Mouse (Mus musculus) mouse embryonic stem cell (cell line): ENCODE measurements around the gene Ltbp3.

ENCODE experiments used
- in situ Hi-C, 2 experiments: fragments of 300-500 bp; cut with MboI; formaldehyde crosslinking; loops; 1 replicate in 1 of 2; 3 replicates in 1 of 2; pipeline ENCODE4 v1.14.3; 2019 to 2020; ENCODE audit warnings: low sequenced_read_pairs in 2 of 2, low pct_unique_long_range_greater_than_20kb in 1 of 2, mixed read lengths in 1 of 2; ENCODE audit not compliant: unreplicated experiment in 1 of 2

Gene Ltbp3

DNA sequence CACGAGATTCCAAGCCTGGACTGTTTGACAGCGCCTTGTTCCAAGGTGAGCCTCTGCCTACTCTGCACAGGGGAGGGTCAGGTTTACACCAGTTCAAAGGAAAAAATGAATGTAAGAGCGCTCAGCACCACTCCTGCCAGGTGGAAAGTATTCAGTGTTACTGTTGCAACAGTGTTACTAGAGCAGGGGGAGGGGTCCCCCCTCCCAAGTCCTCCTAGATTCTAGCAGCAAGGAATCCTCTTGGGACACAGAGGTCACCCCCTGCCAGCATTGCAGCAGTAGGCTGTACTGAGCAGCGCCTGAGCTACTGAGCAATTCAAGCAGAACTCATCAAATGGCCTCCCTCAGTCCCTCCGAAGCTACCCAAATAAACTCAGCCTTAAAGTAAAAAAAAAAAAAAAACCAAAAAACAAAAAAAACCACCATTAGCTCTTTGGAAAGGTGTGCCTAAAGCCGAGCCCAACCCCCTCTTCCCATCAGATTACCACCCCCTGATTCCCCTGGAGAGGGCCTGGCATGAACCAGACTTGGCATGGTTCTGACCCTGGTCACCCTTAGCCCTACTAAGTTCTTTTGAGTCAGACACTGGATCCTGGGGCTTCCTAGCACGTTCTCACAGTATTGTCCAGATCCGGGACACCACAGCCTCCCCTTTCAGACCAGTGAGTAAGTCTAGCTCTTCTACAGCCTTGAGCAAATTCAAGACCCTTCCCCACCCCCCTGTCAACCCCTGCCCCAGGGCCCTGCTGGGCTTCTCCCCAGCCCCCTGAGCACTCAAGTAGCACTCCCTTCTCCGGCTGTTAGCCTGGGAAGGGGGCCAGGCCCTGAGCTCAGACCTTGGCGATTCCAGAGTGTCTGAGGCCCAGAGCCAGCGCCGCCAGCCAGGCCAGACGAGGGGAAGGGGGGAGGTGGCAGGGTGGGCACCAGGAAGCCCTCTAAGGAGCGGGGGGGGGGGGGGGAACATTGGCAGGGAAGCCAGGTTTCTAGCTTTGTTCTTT lies at the start of gene Ltbp3:
Gene Ltbp3, plus strand, starts transcription at position 585 of the 998 bp plus-strand sequence.
- in situ Hi-C loops, result no loop called here

DNA sequence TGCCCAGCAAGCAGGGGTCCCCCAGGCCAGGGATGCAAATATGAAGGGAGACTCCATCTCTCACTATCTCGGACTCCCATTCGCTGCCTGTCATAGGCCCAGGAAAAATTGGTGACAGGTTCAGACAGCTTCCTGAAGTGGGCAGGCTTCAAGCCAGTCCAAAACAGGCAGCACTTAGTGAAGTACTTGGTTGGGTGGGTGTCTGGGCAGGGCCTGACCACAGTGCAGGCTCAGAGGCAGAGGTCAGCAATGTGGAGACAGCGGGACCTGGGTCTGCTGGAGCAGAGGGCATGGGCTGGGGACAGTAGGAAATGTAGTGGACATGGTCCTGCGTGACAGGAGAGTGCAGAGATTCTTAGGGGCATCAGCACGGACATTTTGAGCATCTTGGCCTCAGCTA lies 49.1 kb upstream of the Ltbp3 start:
- in situ Hi-C loops, result no loop called here

DNA sequence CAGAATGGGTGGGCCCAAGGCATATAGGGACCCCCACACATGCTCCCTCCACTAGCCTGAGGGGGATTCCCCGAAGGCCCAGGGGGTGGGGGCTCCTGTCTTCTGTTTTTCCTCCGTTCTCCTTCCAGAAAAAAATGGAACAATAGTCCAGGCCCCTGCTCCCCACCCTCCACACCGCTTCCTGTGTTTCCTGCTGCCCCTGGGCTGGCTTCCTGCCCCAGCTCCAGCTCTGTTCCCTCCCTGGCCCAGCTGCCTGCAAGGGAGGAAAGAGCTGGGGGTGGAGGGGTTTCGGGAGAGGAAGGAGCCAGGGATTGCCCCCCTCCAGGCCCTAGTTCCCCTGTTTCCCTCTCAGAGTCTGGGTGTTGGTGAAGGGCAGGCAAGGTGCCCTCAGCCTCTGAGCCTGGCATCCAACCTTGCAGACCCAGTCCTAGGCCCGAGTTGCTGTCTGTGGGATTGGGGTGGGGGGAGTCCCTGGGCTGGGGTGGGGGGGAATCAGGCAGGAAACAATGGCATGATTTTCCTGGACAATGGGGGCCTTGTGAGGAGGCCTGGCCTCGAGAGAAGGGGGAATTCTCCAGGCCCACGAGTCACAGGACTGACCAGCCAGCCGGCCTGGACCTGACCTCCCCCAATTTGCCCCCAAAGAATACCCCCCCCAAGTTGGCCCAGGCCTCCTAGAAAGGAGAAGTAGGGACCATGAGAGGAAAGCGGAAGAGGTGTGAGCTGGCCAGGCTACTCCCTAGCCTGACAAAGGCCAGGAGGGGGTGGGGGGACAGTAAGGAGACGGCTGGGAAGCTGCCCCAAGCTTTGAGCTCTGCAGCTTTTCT lies 48.4 kb upstream of the Ltbp3 start:
- in situ Hi-C loops, result no loop called here

DNA sequence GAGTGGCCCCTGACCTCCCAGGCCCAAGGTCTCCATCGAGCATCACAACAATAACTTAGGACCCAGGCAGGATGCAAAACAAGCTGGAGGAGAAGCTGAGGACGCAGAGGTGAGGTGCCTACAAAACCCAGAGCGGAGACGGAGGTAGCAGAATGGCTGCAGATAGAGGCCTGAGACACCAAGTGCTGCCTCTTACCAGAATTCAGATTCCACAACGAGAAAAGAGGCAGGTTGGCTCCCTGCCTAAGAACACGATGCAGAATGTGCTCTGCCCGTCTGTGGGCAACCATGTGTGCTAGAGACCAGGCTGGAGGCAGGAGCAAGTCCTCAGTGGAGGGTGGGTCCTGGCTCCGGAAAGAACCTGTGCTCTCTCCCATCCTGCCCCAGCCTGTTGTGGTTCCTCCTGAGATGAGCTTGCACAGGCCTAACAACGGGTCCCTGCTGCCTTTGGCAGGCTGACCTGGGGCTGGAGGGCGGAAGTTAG lies 47.7 kb upstream of the Ltbp3 start:
- in situ Hi-C loops, result no loop called here

GRCm38 (mm10) chr19:5693801-5694200 lies 46.9 kb upstream of the Ltbp3 start:
- in situ Hi-C loops, result no loop called here

GRCm38 (mm10) chr19:5695849-5696462 lies 44.7 kb upstream of the Ltbp3 start:
- in situ Hi-C loops, result no loop called here

GRCm38 (mm10) chr19:5704163-5704800 lies 36.4 kb upstream of the Ltbp3 start, which contains the start of gene Kcnk7:
Gene Kcnk7, plus strand, starts transcription at chr19:5704367.
- in situ Hi-C loops, result no loop called here

- in situ Hi-C loops, result no loop called here
Observed at GRCm38 (mm10) chr19:5704801-5705571, 35.7 kb upstream of the Ltbp3 start.

GRCm38 (mm10) chr19:5710068-5710467 lies 30.6 kb upstream of the Ltbp3 start:
- in situ Hi-C loops, result loop anchor here in 1 of 2 experiments (5.0 kb wide), 1 partner anchor 67 kb away; no protein-coding TSS in a partner anchor

DNA sequence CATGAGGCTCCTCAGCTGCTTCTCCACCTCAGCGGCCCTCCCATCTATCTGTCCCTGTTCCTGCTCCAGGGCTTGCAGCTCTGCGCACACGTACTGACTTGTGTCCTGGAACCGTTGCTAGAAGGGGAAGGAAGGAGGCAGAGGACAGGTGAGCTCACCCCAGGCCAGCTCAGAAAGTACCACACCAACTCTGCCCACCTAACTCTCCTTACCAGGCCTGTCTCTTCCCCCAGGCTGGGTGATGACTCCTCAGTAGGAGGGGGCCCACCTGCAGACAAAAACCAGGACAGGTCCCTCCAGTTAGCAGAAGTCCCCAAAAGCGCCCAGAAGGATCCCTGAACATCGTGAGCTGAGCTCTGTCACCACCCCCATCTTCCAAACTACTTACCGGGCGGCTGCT lies 30.1 kb upstream of the Ltbp3 start:
- in situ Hi-C loops, result loop anchor here in 1 of 2 experiments (5.0 kb wide), 1 partner anchor 67 kb away; no protein-coding TSS in a partner anchor

DNA sequence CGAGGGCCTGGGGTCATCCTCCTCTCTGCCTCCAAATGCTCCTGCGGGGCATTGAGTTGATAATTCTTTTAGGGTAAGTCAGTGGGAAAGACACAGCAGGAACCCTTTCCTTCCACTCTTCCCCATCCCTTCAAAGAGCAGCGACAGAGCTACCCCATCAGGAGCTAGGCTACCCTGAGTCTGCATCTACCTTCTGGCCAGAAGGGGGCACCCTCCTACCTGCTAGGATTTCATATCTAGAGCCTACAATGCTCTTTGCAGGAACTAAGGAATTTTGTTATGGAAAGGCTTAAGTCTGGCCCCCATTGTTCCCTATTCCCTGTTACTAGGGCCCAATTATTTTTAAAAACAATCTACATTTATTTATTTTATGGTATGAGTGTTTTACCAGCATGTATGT lies 29.5 kb upstream of the Ltbp3 start:
- in situ Hi-C loops, result loop anchor here in 1 of 2 experiments (5.0 kb wide), 1 partner anchor 66 kb away; no protein-coding TSS in a partner anchor

GRCm38 (mm10) chr19:5711907-5712460 lies 28.7 kb upstream of the Ltbp3 start:
- in situ Hi-C loops, result loop anchor here in 1 of 2 experiments (5.0 kb wide), 1 partner anchor 65 kb away; no protein-coding TSS in a partner anchor

DNA sequence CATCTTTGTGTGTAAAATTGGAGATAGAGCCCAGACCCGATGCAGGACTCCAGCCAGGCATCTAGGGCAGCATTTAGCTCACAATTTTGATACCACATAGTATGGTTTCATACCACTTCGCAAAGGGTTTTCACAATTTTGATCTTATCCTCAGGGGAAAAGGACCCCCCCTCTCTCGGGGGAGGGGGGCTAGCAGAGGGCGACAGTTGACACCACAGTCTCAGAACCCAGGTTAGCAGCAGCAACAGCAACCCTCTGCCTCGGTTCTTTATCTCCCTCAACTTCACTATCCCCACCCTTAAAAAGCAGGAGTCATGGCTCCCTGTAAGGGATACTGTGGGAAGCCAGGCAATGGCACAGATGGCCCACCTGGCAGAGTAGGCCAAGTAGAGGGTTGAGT lies 27.4 kb upstream of the Ltbp3 start:
- in situ Hi-C loops, result loop anchor here in 1 of 2 experiments (5.0 kb wide), 1 partner anchor 64 kb away; no protein-coding TSS in a partner anchor

- in situ Hi-C loops, result loop anchor here in 1 of 2 experiments (5.0 kb wide), 1 partner anchor 64 kb away; no protein-coding TSS in a partner anchor
Observed at GRCm38 (mm10) chr19:5713730-5714129, 27.0 kb upstream of the Ltbp3 start.

- in situ Hi-C loops, result no loop called here
Observed at GRCm38 (mm10) chr19:5715793-5716688, 24.7 kb upstream of the Ltbp3 start.

DNA sequence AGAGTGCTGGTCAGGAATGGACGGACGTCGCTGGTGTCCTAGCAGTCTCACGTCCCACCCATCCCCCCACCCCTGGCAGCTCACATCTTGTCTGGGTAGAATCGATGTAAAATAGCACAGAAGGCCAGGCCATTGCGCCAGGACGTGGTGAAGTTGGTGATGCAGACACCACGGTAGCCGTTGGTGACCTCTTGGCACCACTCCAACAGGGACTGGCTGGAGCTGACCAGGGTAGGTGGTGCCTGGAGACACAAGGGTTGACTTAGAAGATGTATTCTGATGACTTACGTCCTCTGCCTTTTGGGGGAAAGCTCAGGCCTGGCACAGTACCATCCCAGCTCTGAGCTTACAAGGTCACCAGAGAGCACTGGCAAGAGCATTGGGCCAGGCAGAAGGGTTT lies 23.7 kb upstream of the Ltbp3 start:
- in situ Hi-C loops, result no loop called here
